Mouse (Mus musculus): ENCODE results near the gene Sgpl1. TPM values are rescaled to one million over a fixed set of nuclear protein-coding genes. Genes with fewer than 3 reads are reported as not detected.

Gene Sgpl1
- polyA plus RNA-seq (2016; fragmentation: Nextera tagmentation; extraction: Ambion mirVana) = 34.6 and 41.7 TPM in 2 replicates

- peak within 1 kb of the TSS; percentile 91 for H3K4me3 ChIP-seq
- peaks cover 28% of the 10 kb centered on the region for H3K4me1 ChIP-seq
- no peaks in the 10 kb centered on the region for H3K36me3 ChIP-seq
- H3K27me3 ChIP-seq (ENCODE audit: insufficient read depth, poor library complexity, severe bottlenecking) = no peaks in the 10 kb centered on the region
- peak within 1 kb of the TSS; percentile 95 for H3K27ac ChIP-seq
- H3K9me3 ChIP-seq = no peaks in the 10 kb centered on the region
- DNase-seq (ENCODE audit: low spot score) = peak; percentile 95
- WGBS = under 1% methylated on average over 82 of the region's 82 CpGs
Measured at GRCm38 (mm10) chr10:61147157-61148040, at the start of gene Sgpl1. Sgpl1 (minus strand) TSS chr10:61147703.

- Histone ChIP-seq H3K4me1 (peaks cover 8% of the 10 kb centered on the region), H3K27ac (no peak overlapping the region), H3K27me3 (ENCODE audit: insufficient read depth, poor library complexity, severe bottlenecking) (peaks cover 15% of the 10 kb centered on the region), H3K4me3 (no peak overlapping the region), H3K9me3 (no peaks in the 10 kb centered on the region), H3K36me3 (no peaks in the 10 kb centered on the region)
- DNase-seq (ENCODE audit: low spot score) = no peak
- WGBS = 78% methylated on average over 5 of the region's 5 CpGs
Measured at GRCm38 (mm10) chr10:61195718-61196291, 48.3 kb upstream of the Sgpl1 start.

GRCm38 (mm10) chr10:61195216-61195615, 47.7 kb upstream of the Sgpl1 start:
- H3K4me3 ChIP-seq = no peak overlapping the region
- H3K4me1 ChIP-seq = peaks cover 7% of the 10 kb centered on the region; the same call in 1 of the 2 replicates
- H3K9me3 ChIP-seq = no peaks in the 10 kb centered on the region
- H3K36me3 ChIP-seq = no peaks in the 10 kb centered on the region
- peaks cover 15% of the 10 kb centered on the region for H3K27me3 ChIP-seq (ENCODE audit: insufficient read depth, poor library complexity, severe bottlenecking)
- WGBS = 86% methylated on average over 8 of the region's 8 CpGs
- no peak overlapping the region for H3K27ac ChIP-seq
- DNase-seq (ENCODE audit: low spot score) = no peak

GRCm38 (mm10) chr10:61194611-61195010, 47.1 kb upstream of the Sgpl1 start:
- DNase-seq (ENCODE audit: low spot score) = no peak
- Histone ChIP-seq H3K36me3 (no peaks in the 10 kb centered on the region), H3K27me3 (ENCODE audit: insufficient read depth, poor library complexity, severe bottlenecking) (peaks cover 15% of the 10 kb centered on the region), H3K4me1 (0 out of 2 replicates have a peak, but pooled peaks cover under 1% of the 10 kb centered on the region), H3K27ac (no peak overlapping the region), H3K9me3 (no peaks in the 10 kb centered on the region), H3K4me3 (no peak overlapping the region)
- WGBS = 84% methylated on average over 9 of the region's 9 CpGs

- WGBS = 67% methylated on average over 3 of the region's 3 CpGs
- Histone ChIP-seq H3K36me3 (no peaks in the 10 kb centered on the region), H3K9me3 (no peaks in the 10 kb centered on the region), H3K27me3 (ENCODE audit: insufficient read depth, poor library complexity, severe bottlenecking) (peaks cover 46% of the 10 kb centered on the region), H3K4me3 (no peak overlapping the region), H3K27ac (no peak overlapping the region), H3K4me1 (peaks cover 10% of the 10 kb centered on the region; the same call in 1 of the 2 replicates)
- DNase-seq (ENCODE audit: low spot score) = no peak
Measured at GRCm38 (mm10) chr10:61188010-61188409, 40.5 kb upstream of the Sgpl1 start.

- Histone ChIP-seq H3K27me3 (ENCODE audit: insufficient read depth, poor library complexity, severe bottlenecking) (peaks cover 55% of the 10 kb centered on the region), H3K27ac (no peak overlapping the region), H3K4me1 (peaks cover 10% of the 10 kb centered on the region; the same call in 1 of the 2 replicates), H3K9me3 (no peaks in the 10 kb centered on the region), H3K4me3 (no peak overlapping the region), H3K36me3 (no peaks in the 10 kb centered on the region)
- WGBS = 75% methylated on average over 3 of the region's 3 CpGs
- DNase-seq (ENCODE audit: low spot score) = no peak
Measured at GRCm38 (mm10) chr10:61187001-61187400, 39.5 kb upstream of the Sgpl1 start.

- H3K4me1 ChIP-seq = peaks cover 10% of the 10 kb centered on the region
- 68% methylated on average over 6 of the region's 6 CpGs for WGBS
- H3K4me3 ChIP-seq = no peak overlapping the region
- H3K27ac ChIP-seq = no peak overlapping the region
- DNase-seq (ENCODE audit: low spot score) = no peak
- peaks cover 82% of the 10 kb centered on the region for H3K27me3 ChIP-seq (ENCODE audit: insufficient read depth, poor library complexity, severe bottlenecking)
- no peaks in the 10 kb centered on the region for H3K36me3 ChIP-seq
- H3K9me3 ChIP-seq = no peaks in the 10 kb centered on the region
Measured at GRCm38 (mm10) chr10:61179927-61180326, 32.4 kb upstream of the Sgpl1 start.

GRCm38 (mm10) chr10:61178687-61179086, 31.2 kb upstream of the Sgpl1 start:
- no peak overlapping the region for H3K27ac ChIP-seq
- no peak overlapping the region for H3K4me3 ChIP-seq
- H3K9me3 ChIP-seq = no peaks in the 10 kb centered on the region
- DNase-seq (ENCODE audit: low spot score) = no peak
- WGBS = 82% methylated on average over 8 of the region's 8 CpGs
- H3K36me3 ChIP-seq = no peaks in the 10 kb centered on the region
- peaks cover 10% of the 10 kb centered on the region for H3K4me1 ChIP-seq
- H3K27me3 ChIP-seq (ENCODE audit: insufficient read depth, poor library complexity, severe bottlenecking) = peaks cover 82% of the 10 kb centered on the region

GRCm38 (mm10) chr10:61177751-61178150, 30.2 kb upstream of the Sgpl1 start:
- Histone ChIP-seq H3K27me3 (ENCODE audit: insufficient read depth, poor library complexity, severe bottlenecking) (peaks cover 77% of the 10 kb centered on the region), H3K4me3 (no peak overlapping the region), H3K4me1 (peaks cover 10% of the 10 kb centered on the region), H3K9me3 (no peaks in the 10 kb centered on the region), H3K27ac (no peak overlapping the region), H3K36me3 (no peaks in the 10 kb centered on the region)
- 78% methylated on average over 4 of the region's 4 CpGs for WGBS
- DNase-seq (ENCODE audit: low spot score) = no peak

- Histone ChIP-seq H3K9me3 (no peaks in the 10 kb centered on the region), H3K4me1 (peaks cover 10% of the 10 kb centered on the region), H3K27me3 (ENCODE audit: insufficient read depth, poor library complexity, severe bottlenecking) (peaks cover 71% of the 10 kb centered on the region), H3K36me3 (no peaks in the 10 kb centered on the region), H3K4me3 (peak overlapping the region; percentile 43), H3K27ac (no peak overlapping the region)
- no peak for DNase-seq (ENCODE audit: low spot score)
- WGBS = 47% methylated on average over 7 of the region's 7 CpGs
Measured at GRCm38 (mm10) chr10:61176221-61176790, 28.8 kb upstream of the Sgpl1 start.

- Histone ChIP-seq H3K4me3 (peak overlapping the region; percentile 43), H3K27me3 (ENCODE audit: insufficient read depth, poor library complexity, severe bottlenecking) (peaks cover 66% of the 10 kb centered on the region), H3K36me3 (no peaks in the 10 kb centered on the region), H3K27ac (no peak overlapping the region), H3K4me1 (peaks cover 10% of the 10 kb centered on the region), H3K9me3 (no peaks in the 10 kb centered on the region)
- DNase-seq (ENCODE audit: low spot score) = no peak
- 13% methylated on average over 24 of the region's 24 CpGs for WGBS
Measured at GRCm38 (mm10) chr10:61175442-61176204, 28.1 kb upstream of the Sgpl1 start.

GRCm38 (mm10) chr10:61174711-61175441, 27.4 kb upstream of the Sgpl1 start:
- DNase-seq (ENCODE audit: low spot score) = no peak
- H3K4me1 ChIP-seq = peaks cover 10% of the 10 kb centered on the region
- no peaks in the 10 kb centered on the region for H3K36me3 ChIP-seq
- H3K9me3 ChIP-seq = no peaks in the 10 kb centered on the region
- no peak overlapping the region for H3K4me3 ChIP-seq
- no peak overlapping the region for H3K27ac ChIP-seq
- H3K27me3 ChIP-seq (ENCODE audit: insufficient read depth, poor library complexity, severe bottlenecking) = peaks cover 62% of the 10 kb centered on the region
- WGBS = 41% methylated on average over 13 of the region's 13 CpGs

Measured in heart, embryonic 10.5 days (tissue).